8 mouse cellular contexts compared by ENCODE assay signal in the genomic region with DNA sequence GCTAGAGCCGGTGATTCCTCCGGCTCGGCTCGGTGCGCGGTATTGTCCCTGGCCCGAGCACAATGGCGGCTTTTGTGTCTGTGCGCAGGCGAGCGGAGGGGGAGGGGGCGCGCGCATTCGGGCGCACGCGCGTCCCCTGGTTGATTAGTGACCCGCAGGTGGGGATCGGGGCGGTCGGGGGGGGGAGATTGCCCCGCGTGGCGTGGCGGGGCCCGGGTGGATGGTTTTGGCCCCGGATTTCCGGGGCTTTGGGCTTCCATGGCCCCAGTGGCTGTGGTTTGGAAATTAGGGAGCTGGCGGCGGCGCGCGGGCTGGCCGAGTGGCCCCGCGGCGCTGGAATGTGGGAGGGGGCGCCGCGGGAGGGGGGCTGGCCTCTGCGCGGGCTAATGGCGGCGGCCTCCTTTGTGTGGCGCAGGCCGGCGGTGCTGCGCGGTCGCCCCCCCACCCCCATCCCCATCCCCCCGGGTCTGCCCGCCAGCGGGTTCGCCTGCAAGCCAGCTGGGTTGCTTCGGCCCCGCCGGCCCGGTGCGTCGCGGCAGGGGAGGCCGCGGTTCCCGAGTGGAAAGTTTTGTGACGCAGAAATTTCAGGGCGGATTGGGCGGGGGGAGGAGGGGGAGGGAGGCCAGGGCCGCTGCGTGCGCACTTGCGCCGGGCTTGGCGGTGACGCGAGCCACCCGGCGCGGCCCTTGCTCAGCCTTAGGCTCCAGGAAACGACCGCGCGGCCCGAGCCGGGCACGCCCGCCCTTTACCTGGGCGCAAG. TPM values are rescaled to one million over a fixed set of nuclear protein-coding genes. Genes with fewer than 3 reads are reported as not detected.
A peak's percentile ranks its signal among the peaks of the same experiment; 100 is the strongest.
DNase-seq lines count a peak whose midpoint lies in the region; ATAC-seq and TF ChIP-seq lines count a peak whose summit lies in the region.

No protein-coding gene starts in this region.

- no peaks in the 10 kb centered on the region for H3K9me3 ChIP-seq in intestine, postnatal 0 days (ENCODE audit: control insufficient read depth)
- H3K9me3 ChIP-seq in midbrain, embryonic 10.5 days (replicated peaks) = no peaks in the 10 kb centered on the region

- 0 out of 2 replicates have a peak, but pooled peaks have one; percentile 1 for TF ChIP-seq CTCF in intestine, postnatal 0 days (IDR thresholded peaks at IDR 0.05; ENCODE audit: low read depth)

- no peaks in the 10 kb centered on the region for H3K27me3 ChIP-seq in intestine, postnatal 0 days (replicated peaks; ENCODE audit: control insufficient read depth, insufficient read depth, low read length)
- peaks cover 16% of the 10 kb centered on the region for H3K27me3 ChIP-seq in midbrain, embryonic 10.5 days (ENCODE audit: low read depth, poor library complexity, severe bottlenecking)

- H3K4me3 ChIP-seq in intestine, postnatal 0 days (ENCODE audit: low read depth, low read length) = peak overlapping the region; percentile 92
- H3K4me3 ChIP-seq in midbrain, embryonic 10.5 days = peak overlapping the region; percentile 84

- H3K36me3 ChIP-seq in intestine, postnatal 0 days (ENCODE audit: control insufficient read depth, insufficient read depth) = peaks cover 11% of the 10 kb centered on the region; the same call in 1 of the 2 replicates
- peaks cover 37% of the 10 kb centered on the region for H3K36me3 ChIP-seq in midbrain, embryonic 10.5 days

- under 1% methylated on average over 69 of the region's 89 CpGs for WGBS in intestine, postnatal 0 days
- under 1% methylated on average over 63 of the region's 89 CpGs for WGBS in midbrain, embryonic 10.5 days

- peak; percentile 76 for ATAC-seq in intestine, postnatal 0 days

- H3K4me2 ChIP-seq in intestine, postnatal 0 days (replicated peaks; ENCODE audit: low read depth) = peak overlapping the region; percentile 81

- DNase-seq in adrenal gland, adult 2 months = peak; percentile 89
- DNase-seq in embryo, embryonic 11 days = peak; percentile 77
- DNase-seq in gastrocnemius, postnatal 4 days (ENCODE audit: low spot score in 2 of 2) = peak; percentile 63 to 74
- peak; percentile 71 for DNase-seq in left cerebral cortex, postnatal 4 days
- peak; percentile 75 for DNase-seq in midbrain, embryonic 10.5 days (ENCODE audit: low spot score)
- DNase-seq in right cerebral cortex, postnatal 4 days = peak; percentile 51
- peak; percentile 77 for DNase-seq in yolk sac, embryonic 10.5 days (ENCODE audit: low spot score)

- peak overlapping the region; percentile 98 for H3K27ac ChIP-seq in intestine, postnatal 0 days (ENCODE audit: low read depth, low read length)
- H3K27ac ChIP-seq in midbrain, embryonic 10.5 days (replicated peaks) = peak overlapping the region; percentile 100

- H3K4me1 ChIP-seq in intestine, postnatal 0 days (replicated peaks; ENCODE audit: control insufficient read depth, insufficient read depth, low read length) = no peaks in the 10 kb centered on the region
- H3K4me1 ChIP-seq in midbrain, embryonic 10.5 days = peaks cover 29% of the 10 kb centered on the region

- intact Hi-C loops in left cerebral cortex, postnatal 4 days (cut with DNase I) = loop anchor here (5.0 to 10.0 kb wide), 2 partner anchors 39 to 183 kb away; partner anchors contain the start of gene Nyx

- peak overlapping the region; percentile 98 for H3K9ac ChIP-seq in intestine, postnatal 0 days (ENCODE audit: low read depth, low read length)

RNA-seq across cellular contexts. Expression of gene Ddx3x, which starts 0.7 kb away (rescaled TPM):
- 100 to 1,000 TPM; 274 to 532 TPM for total RNA-seq in adrenal gland, adult 2 months (2021)
- polyA plus RNA-seq in adrenal gland, adult 2 months (2012; rRNA removed) = 8.2 and 12.0 TPM in 2 replicates
- total RNA-seq in gastrocnemius, postnatal 4 days (2021) = 100 to 1,000 TPM; 126 to 144 TPM
- 84.5 and 92.6 TPM in 2 replicates for polyA plus RNA-seq in intestine, postnatal 0 days (2015; fragmentation: Nextera tagmentation; extraction: Ambion mirVana)
- 100 to 1,000 TPM; 176 to 216 TPM for total RNA-seq in left cerebral cortex, postnatal 4 days (2021)
- polyA plus RNA-seq in midbrain, embryonic 10.5 days (2016; fragmentation: Nextera tagmentation; extraction: Ambion mirVana) = 148 and 156 TPM in 2 replicates

Comparison
In these comparisons a context has a peak if more than half of its experiments do, and no peak if none do; other contexts are left out.
1. Peak in every context shown above with its lines: DNase-seq, ATAC-seq, H3K4me3 ChIP-seq and H3K27ac ChIP-seq.